Mouse (Mus musculus) mature B cell (primary cell): ENCODE results near the gene Capn10.

Source experiments
- in situ Hi-C: fragments of 300-500 bp; cut with MboI; formaldehyde crosslinking; loops from 2 replicates; pipeline ENCODE4 v1.14.3; 2019

Capn10 gene

GRCm38 (mm10) chr1:92934182-92934827, at the start of gene Capn10:
Gene Capn10 (plus strand): TSS chr1:92934376.
- in situ Hi-C loops: loop anchor here (10.0 to 25.0 kb wide), 2 partner anchors 460 to 553 kb away; partner anchors contain the start of genes Hdlbp and Ndufa10

GRCm38 (mm10) chr1:92888901-92889655, 45.1 kb upstream of the Capn10 start:
- in situ Hi-C loops: no loop called here

GRCm38 (mm10) chr1:92892791-92893190, 41.4 kb upstream of the Capn10 start:
- in situ Hi-C loops: no loop called here

GRCm38 (mm10) chr1:92893896-92894295, 40.3 kb upstream of the Capn10 start:
- in situ Hi-C loops: no loop called here

GRCm38 (mm10) chr1:92895089-92895488, 39.1 kb upstream of the Capn10 start:
- in situ Hi-C loops: no loop called here

GRCm38 (mm10) chr1:92902786-92903185, 31.4 kb upstream of the Capn10 start, which contains the start of gene Ankmy1:
Gene Ankmy1 (minus strand): TSS chr1:92902906.
- in situ Hi-C loops: loop anchor here (25.0 kb wide), 2 partner anchors 735 to 910 kb away; partner anchors contain the start of genes D2hgdh, Dtymk and Ing5

- in situ Hi-C loops: loop anchor here (25.0 kb wide), 2 partner anchors 734 to 909 kb away; partner anchors contain the start of genes D2hgdh, Dtymk and Ing5
These were observed 30.5 kb upstream of the Capn10 start for GRCm38 (mm10) chr1:92903627-92904026.

GRCm38 (mm10) chr1:92905703-92906310, 28.4 kb upstream of the Capn10 start:
- in situ Hi-C loops: loop anchor here (25.0 kb wide), 2 partner anchors 731 to 906 kb away; partner anchors contain the start of genes D2hgdh, Dtymk and Ing5

GRCm38 (mm10) chr1:92906779-92907631, 27.2 kb upstream of the Capn10 start, which contains the start of gene Dusp28:
Gene Dusp28 (plus strand): TSS chr1:92906981.
- in situ Hi-C loops: loop anchor here (25.0 kb wide), 2 partner anchors 730 to 905 kb away; partner anchors contain the start of genes D2hgdh, Dtymk and Ing5

- in situ Hi-C loops: loop anchor here (25.0 kb wide), 2 partner anchors 730 to 905 kb away; partner anchors contain the start of genes D2hgdh, Dtymk and Ing5
These were observed 26.4 kb upstream of the Capn10 start for GRCm38 (mm10) chr1:92907632-92908360.

- in situ Hi-C loops: loop anchor here (25.0 kb wide), 2 partner anchors 729 to 904 kb away; partner anchors contain the start of genes D2hgdh, Dtymk and Ing5
These were observed 25.5 kb upstream of the Capn10 start for GRCm38 (mm10) chr1:92908664-92909063.

- in situ Hi-C loops: loop anchor here (25.0 kb wide), 2 partner anchors 728 to 903 kb away; partner anchors contain the start of genes D2hgdh, Dtymk and Ing5
These were observed 25.1 kb upstream of the Capn10 start for GRCm38 (mm10) chr1:92909068-92909467.

- in situ Hi-C loops: loop anchor here (25.0 kb wide), 2 partner anchors 727 to 902 kb away; partner anchors contain the start of genes D2hgdh, Dtymk and Ing5
These were observed 23.8 kb upstream of the Capn10 start, which contains the start of gene Rnpepl1 for GRCm38 (mm10) chr1:92910239-92910885. Gene Rnpepl1 (plus strand): TSS chr1:92910783.

- in situ Hi-C loops: loop anchor here (25.0 kb wide), 2 partner anchors 726 to 901 kb away; partner anchors contain the start of genes D2hgdh, Dtymk and Ing5
These were observed 23.1 kb upstream of the Capn10 start for GRCm38 (mm10) chr1:92910925-92911720.

- in situ Hi-C loops: loop anchor here (25.0 kb wide), 2 partner anchors 726 to 901 kb away; partner anchors contain the start of genes D2hgdh, Dtymk and Ing5
These were observed 22.4 kb upstream of the Capn10 start for GRCm38 (mm10) chr1:92911721-92912138.

GRCm38 (mm10) chr1:92912286-92912685, 21.9 kb upstream of the Capn10 start:
- in situ Hi-C loops: loop anchor here (25.0 kb wide), 2 partner anchors 725 to 900 kb away; partner anchors contain the start of genes D2hgdh, Dtymk and Ing5

- in situ Hi-C loops: loop anchor here (25.0 kb wide), 2 partner anchors 723 to 898 kb away; partner anchors contain the start of genes D2hgdh, Dtymk and Ing5
These were observed 19.9 kb upstream of the Capn10 start for GRCm38 (mm10) chr1:92914239-92914638.

- in situ Hi-C loops: loop anchor here (25.0 kb wide), 2 partner anchors 722 to 897 kb away; partner anchors contain the start of genes D2hgdh, Dtymk and Ing5
These were observed 19.2 kb upstream of the Capn10 start for GRCm38 (mm10) chr1:92914993-92915392.
